Mouse (Mus musculus) v-Abl transformed pro-B cells (cell line): ENCODE measurements around the gene Apbb2.

Experiments
- in situ Hi-C, 2 experiments: fragments of 400-800 bp; cut with MboI; formaldehyde crosslinking; loops; one replicate each; pipeline ENCODE4 v1.15.1; 2025; ENCODE audit not compliant: unreplicated experiment in 2 of 2

Gene Apbb2

DNA sequence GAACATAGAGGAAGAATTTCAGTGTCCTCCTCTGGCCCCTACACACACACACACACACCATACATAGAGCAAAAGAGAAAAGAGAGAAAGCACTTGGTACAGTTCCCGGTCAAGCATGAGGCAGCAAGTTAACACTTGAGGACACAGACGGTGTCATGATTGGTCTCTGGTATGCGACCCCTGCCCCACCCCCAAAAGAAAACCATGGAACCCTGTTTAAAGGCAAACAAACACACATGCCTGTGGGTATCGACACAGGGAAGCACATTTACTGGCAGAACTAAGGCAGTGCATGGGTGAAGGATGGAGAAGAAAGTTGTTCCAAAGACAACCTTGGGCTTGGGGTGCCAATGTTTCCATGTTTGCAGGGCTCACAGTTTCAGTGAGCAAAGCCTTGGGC, 123.9 kb downstream of the Apbb2 start:
- in situ Hi-C loops: no loop called here

DNA sequence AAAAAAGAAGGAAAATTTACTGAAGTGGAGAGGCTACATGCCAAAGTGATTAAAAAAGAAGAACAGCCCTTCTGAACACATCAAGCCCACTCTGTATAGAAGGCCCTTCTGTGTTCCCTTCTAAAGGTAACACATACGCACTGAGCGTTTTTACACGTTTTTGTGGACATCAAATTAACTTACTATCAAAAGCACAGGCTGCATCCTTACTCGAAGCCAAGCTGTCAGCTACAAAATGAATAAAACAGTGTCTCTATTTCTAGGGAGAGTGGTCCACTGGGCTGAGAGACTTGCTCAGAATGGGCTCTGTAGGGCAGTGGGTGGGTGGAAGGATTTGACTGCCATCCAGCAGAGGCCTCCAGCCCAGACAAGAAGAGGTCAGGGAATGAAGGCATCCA, 126.0 kb downstream of the Apbb2 start:
- in situ Hi-C loops: no loop called here

DNA sequence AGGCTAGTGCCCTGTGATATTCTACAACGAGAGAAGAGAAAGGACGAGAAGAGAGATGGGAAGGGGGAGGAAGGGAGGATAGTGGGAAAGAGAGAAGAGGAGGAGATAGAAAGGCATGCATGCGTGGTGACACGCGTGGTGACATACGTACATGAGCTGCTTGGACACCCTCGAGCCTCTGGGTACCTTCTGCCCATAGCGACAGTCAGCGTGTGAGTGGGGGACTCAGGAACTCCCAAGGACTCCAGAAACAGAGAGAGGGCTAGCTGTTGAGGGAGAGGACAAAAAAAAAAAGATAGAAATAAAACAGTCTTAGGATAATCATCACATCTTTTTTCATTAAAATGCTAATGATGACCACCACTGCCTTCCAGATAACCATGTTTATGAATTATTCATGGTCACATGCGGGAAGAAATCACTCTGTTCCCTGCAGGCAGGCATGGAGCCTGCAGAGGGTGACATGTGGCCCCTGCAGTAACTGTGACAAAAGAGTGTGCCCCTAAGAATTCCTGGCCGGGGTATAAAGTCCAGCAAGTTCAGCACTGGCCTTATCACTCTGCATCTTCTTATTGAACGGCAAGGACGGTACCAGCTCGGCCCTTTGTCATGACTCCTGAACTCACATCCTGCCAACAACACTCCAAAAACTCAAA, 126.5 kb downstream of the Apbb2 start:
- in situ Hi-C loops: no loop called here

DNA sequence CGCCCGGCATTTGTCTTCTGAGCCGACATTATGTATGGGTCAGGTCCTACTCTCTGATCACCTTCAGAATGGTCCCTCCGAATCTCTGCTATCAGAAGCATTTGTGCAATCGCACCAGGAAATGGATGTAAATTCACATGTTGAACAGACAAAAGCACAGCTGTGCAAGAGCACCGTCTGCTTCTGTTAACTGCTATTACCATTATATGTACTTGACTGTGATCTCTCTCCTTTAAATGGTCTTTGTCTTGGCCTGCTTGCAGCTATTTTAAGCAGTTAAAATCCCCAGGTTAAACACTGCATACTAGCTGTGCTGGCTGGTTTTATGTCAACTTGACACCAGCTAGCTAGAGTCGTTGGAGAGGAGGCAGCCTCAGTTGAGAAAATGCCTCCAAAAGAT, 132.6 kb downstream of the Apbb2 start:
- in situ Hi-C loops: no loop called here

DNA sequence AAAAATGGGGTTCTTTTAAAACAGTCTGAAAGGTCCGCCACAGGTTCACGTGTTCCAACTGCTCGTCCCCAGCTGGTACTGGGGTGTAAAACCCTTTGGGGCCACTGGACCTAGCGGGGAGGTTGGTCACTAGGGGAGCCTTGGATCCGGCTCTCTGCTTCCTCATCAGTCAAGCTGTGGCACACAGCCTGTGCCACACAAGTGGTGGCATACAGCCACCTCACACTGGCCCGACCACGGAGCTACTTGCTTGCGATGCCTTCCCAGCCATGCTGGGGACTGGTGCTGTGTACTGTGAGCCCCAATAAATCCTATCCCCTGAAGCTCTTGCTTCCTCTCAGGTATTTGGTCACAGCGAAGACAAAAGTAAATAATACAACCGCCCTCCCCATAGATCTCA, 142.3 kb downstream of the Apbb2 start:
- in situ Hi-C loops: no loop called here

DNA sequence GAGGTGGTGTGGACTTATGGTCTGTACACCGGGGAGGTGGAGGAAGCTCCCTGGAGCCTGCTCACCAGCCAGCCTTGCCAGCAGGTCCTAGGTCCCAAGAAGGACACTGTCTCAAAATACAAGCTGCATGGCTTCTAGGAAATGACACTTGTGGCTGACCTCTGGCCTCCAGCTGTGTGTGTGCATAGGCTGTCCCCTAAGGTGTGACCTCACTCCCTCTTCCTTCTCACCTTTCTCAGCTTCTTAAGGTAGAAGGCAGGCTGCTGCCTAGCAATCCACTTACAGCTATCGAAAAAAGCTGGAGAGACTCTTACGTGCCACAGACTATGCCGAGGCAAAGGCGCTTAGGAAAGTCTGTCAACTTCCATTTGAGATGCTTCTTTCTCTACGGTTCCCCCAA, 142.8 kb downstream of the Apbb2 start:
- in situ Hi-C loops: no loop called here

DNA sequence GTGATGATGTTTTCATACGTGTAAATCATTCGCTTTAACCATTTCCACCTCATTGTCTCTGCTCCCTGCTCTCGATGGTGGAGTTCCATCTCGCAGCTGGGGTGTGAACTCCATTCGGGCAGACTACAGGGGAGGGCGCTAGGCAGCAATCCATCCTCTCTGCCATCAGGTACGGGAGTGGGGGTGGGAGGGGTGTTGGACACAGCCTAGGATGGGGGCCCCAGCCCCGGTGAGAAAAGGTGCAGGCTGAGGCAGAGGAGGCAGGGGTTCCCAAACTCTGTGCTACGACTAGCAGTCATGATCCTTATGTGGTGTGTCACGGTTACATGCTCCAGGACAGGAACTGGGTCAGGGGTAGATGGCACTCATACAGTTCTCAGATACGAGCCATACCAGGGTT, 144.4 kb downstream of the Apbb2 start:
- in situ Hi-C loops: no loop called here

DNA sequence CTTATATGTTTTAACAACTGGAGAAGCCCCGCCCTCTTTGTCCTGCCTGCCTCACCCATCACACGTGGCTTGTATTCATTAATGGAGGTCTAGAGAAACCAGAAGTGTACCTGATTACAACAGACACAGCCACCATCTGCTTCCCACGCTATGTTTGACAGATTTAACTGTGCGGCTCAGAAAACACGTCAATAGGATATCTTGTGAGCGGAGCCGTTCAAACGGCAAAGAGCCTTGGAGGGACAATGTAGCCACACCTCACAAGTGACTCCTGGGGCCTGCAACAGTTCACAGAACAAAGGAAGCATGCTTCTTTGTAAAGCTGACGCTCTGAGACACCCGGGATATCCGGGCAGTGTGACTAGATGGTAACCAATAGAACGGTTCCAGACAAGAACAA, 145.0 kb downstream of the Apbb2 start:
- in situ Hi-C loops: no loop called here

DNA sequence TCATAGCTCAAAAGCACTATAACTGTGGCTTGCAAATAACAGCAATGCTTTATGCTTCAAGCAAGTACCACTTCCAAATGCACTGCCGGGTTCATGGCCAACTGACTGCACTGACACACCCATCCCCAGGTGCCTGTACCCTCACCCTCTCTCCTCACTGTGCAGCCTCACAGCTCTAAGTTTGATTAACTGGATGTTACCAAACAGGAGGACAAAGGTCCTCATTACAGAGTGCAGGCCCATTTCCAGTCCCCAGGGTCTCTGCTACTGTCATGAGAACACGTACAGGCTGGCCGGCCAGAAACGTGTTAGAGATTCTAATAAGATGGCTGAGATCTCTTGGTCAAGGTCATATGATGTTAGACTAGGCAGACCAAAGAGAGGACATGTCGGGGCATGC, 147.7 kb downstream of the Apbb2 start:
- in situ Hi-C loops: no loop called here

DNA sequence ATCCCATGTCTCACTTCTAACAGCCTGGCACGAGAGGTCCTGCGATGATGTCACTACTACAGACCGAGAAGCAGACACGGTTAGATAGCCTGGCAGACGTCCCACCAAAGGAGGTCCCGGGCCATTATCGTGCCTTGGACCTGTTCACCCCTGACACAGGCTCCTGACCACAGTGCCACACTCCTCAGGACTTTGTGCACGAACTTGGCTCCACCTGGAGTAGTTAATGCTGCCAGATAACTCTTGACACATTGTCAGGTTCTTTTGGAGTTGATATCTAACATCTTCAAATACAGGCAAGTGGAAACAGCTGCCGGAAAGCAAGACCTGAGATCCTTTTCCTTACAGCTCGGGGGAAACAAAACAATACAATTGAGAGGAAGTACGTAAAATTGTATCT, 148.9 kb downstream of the Apbb2 start:
- in situ Hi-C loops: no loop called here

DNA sequence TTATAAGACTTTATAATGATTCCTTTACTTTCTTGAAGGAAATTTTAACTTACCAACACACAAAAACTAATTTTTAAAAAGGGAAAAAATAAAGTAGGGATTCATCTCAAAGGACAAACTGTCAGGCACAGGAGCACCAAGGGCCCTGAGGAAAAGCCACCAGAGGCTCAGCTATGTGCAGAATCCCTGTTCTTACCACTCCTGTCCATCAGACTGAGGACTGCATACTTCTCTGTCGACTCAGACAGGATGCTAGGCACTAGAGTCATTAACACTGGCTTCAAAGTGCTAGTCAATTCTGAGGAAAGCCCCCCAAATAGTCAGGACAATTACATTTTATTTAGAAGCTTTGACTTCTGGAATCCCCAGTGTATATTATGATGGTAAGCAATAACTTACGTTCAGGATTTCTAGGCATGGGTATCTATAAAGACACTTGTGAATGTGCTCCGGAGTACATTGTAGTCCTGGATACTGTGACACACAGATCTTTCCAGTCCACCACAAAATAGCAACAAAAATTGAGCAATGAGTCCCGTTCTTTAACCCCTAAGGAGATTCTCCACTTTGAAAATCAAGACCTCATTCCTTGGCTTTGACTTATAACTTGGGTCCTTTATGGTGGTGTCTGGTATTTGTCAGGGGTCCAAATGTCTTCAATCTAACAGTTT, 150.1 kb downstream of the Apbb2 start:
- in situ Hi-C loops: no loop called here

DNA sequence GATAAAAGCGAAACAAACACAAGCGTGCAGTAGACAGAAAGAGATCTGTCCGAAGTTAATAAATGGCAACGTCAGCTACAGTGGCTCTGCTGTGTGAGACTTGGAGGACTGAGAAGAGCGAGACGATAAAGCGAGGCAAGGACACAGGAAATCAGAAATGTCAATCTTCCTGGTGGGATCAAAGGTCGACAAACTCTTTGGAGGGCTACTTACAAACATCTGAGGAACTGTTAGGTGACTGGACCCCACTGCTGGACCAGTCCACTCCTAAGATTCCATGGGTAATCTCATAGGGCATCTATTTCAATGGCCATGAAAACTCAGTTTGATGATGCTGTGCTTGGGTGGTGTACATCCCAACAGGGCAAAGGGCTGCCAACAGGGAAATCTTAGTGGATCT, 155.9 kb downstream of the Apbb2 start:
- in situ Hi-C loops: no loop called here

DNA sequence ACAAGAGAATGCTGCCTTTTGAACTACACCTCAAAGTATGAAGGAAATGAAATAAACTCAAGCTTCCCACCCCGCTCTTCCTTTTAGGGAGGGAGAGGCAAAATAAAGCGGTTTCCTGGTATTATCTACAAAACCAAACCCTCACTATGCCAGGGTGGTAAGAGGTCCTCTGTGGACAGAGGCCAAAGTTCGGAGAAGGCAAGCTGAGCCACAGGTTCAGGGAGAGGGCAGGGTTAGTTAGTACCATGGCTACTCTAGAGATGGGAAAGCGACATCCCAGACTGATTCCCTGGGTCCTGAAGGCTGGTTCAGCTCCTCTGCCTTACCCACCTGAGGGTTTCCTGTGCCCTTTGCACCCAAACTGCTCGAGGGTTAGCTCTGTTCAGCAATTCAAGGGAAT, 159.7 kb downstream of the Apbb2 start:
- in situ Hi-C loops: no loop called here

DNA sequence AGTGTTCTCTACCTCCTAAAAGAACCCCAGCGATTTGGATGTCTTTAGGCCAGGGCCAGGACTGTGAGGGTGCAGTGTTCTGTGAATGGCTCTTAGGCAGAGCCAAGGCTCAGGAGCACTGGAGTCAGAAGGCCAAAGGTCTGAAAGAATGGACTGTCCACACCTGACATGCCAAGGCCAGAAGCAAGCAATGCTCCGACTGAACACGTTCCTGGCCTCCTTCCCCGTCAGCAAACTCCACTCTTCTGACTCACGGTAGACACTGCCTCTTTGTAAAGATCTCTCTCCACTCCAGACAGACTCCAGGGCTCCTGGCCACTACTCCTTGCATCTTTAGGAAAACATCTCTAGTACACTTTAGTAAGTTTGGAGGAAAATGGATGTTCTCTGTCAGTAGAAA, 163.3 kb downstream of the Apbb2 start:
- in situ Hi-C loops: no loop called here

DNA sequence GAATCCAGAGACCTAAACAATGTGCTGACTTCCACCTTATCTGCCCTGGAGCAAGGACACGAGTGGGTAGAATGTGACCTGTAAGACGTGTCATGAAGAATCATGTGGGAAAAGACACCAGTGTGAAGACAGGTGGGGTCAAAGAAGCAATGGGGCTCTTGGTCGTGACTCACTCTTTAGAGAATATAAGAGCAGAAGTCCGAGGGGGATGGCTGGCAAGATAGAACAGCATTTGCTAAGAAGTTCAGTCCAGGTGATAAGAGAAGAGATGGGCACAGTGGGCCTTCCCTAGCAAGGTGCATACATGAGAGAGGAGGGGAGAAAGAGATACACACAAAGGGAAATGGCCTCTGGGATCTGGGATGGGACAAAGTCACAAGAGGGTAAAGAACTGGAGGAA, 163.8 kb downstream of the Apbb2 start:
- in situ Hi-C loops: no loop called here

DNA sequence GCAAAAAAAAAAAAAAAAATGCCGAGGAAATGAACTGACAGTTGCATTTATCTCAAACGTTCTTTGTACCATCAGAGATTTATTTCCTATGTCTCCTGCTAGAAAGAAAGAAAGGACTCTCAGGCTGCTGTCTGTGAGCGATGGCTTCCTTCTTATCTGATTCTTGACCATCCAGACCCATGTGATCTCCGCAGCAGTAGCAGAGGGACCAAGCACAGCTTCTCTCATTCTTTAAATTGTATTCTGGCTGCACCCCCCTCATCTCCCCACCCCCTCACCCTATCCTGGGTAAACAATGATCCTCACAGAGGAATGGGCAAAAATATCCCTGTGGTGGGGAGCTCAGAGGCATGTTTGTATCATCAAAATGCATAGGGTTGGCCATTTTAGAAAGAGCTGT, 165.5 kb downstream of the Apbb2 start:
- in situ Hi-C loops: no loop called here

DNA sequence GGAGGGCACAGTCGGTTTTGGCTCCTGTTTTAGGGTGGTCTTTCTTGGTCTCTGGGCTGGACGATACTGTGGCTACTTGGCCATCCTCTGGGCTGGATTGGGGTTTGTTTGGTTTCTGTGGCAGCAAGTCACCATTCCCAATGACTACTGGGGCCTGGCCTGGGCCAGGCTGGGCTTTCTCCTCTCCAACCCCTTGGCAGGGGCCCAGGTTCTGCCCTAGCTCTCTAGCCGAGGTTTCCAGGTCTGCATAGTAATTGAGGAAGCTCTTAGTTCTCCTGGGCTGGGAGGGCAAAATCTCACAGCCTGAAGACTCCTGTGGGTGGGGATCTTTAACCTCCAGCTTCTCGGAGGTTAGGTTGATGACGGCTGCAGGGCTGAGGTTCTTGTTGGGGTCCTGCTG, 167.0 kb downstream of the Apbb2 start:
- in situ Hi-C loops: no loop called here

DNA sequence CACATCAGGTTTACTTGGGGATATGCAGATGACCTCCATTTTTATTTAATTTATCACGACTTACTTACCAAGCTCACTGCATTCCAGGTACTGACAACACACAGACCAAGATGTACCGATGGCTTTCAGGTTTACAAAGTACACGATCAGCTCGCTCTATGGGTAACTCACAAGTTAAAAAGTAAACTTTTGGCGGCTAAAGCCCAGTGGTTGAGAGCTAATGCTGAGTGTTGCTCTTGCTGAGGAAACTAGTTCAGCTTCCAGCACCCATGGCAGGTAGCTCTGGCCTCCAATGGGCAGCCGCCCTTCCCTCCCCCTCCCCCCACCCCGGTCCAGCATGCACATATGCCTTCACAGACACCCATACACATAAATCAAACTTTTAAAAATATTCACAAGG, 173.1 kb downstream of the Apbb2 start:
- in situ Hi-C loops: loop anchor here in 1 of 2 experiments (25.0 kb wide), 1 partner anchor 567 kb away; no protein-coding TSS in a partner anchor

DNA sequence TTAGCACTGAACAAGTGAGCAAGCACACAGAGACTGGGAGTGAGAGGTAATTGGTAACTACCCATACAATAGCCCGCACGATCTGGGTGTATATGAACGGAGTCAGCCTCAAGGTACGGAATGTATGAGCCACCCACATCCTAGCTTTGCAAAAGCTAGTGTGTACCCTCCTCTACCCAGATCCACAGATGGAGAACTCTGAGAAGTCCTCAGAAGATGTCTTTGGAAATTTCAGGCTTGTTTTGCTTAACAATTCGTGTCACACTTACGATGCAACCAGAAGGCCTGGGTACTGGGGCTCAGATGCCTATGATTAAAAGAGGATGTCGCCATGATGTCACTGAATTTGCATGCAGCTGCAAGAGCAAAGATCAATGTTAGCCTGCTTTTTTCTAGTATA, 176.3 kb downstream of the Apbb2 start:
- in situ Hi-C loops: loop anchor here in 1 of 2 experiments (25.0 kb wide), 1 partner anchor 570 kb away; no protein-coding TSS in a partner anchor

DNA sequence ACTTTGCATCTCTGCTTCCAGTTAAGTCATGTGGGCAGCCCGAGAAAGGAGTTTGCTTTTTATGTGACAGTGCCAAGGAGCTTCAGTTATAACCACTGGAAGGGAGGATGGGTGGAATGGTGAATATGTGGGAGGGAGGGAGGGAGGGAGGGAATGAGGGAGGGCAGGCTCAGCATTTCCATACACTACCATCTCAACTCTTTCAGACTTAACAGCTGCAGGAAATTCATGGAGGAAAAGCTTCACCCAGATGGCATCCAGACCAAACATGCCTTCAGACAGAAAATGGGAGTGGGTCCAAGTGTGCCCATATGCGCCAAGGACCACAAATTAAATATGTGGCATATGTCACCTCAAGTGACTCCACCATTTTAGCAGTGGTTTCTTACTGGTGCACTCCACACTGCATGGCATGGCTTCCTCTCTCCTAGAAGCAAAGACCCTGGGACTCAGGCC, 181.8 kb downstream of the Apbb2 start:
- in situ Hi-C loops: loop anchor here in 1 of 2 experiments (25.0 kb wide), 1 partner anchor 575 kb away; no protein-coding TSS in a partner anchor

DNA sequence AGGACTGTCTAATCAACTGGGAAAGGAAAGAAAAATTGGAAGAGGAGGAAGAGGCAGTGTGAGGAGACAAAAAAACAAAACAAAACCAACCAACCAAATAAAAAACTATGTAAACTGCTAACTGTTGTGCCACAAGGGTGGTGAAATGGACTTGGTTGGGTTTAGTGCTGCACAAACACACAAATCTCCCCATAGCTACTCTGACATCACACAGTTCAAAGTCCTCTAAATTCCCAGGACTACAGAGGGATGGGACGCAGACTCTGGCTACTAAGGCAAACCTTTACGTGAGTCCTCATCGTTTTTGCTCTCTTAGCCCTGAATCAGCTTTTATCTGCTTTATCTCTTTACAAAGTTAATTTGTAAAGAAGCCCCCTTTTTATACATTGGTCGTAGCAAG, 183.4 kb downstream of the Apbb2 start:
- in situ Hi-C loops: loop anchor here in 1 of 2 experiments (25.0 kb wide), 1 partner anchor 577 kb away; no protein-coding TSS in a partner anchor

DNA sequence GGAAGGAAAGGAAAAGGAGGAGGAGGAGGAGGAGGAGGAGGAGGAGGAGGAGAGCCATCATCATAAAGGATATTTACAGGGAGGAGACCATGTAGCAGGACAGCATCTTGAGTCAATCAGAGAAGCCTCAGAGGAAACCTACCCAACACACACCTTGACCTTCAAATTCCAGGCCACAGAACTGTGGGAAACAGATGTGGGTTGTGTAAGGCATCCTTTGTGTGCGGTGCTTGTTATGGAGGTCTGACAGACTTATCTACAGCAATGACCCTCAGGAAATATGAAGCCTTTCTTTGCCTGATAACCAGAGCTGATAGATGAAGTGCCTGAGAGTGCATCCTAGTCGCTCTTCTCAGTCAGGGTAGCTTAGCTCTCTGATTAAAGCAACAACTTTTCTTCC, 189.5 kb downstream of the Apbb2 start:
- in situ Hi-C loops: loop anchor here (10.0 to 25.0 kb wide), 2 partner anchors 583 to 586 kb away; no protein-coding TSS in a partner anchor
